Mouse (Mus musculus): ENCODE measurements around the gene Gm45140. TPM values are rescaled to one million over a fixed set of nuclear protein-coding genes. Genes with fewer than 3 reads are reported as not detected.

The Gm45140 gene
- total RNA-seq, 1 experiment = 2.6 TPM

DNA sequence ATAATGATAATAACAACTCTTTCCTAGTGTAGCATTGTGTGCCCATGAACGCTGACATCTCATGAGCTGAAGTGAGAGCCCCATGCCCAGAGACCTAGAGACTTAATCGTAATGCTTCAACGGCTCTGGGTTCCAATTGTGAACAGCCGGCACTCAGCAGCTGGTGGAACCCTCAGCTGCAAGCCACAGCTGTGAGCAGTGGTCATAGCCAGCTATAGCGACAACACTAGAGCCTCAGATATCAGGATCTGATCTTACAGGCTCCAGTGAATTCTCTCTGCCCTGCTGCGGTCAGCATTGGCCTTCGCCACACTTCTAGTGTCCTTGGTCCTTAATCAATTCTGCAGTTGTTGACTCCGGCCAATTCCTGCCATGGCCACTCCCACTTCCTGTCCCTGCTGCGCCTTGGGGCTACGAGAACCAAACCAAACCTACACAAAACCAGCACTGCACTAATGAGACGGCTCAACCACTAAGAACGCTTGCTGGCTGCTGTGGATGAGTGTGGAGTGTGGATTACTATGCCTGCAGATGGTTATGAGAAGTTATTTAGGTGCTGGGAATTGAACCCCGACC is 40.6 kb upstream of the Gm45140 start:
- Histone ChIP-seq H3K9ac (ENCODE audit: insufficient read depth, low read depth, low read length, poor library complexity, severe bottlenecking) (peak overlapping the region; percentile 36; the same call in 1 of the 2 replicates), H3K4me1 (ENCODE audit: control insufficient read depth in 2 of 2, insufficient read depth in 2 of 2, low read length in 2 of 2, poor library complexity in 1 of 2) (peaks cover 0 to 3% of the 10 kb centered on the region in 2 experiments; a peak in 2 of 4 replicates)
- DNase-seq (ENCODE audit: low read depth, low spot score) = peak; percentile 24

DNA sequence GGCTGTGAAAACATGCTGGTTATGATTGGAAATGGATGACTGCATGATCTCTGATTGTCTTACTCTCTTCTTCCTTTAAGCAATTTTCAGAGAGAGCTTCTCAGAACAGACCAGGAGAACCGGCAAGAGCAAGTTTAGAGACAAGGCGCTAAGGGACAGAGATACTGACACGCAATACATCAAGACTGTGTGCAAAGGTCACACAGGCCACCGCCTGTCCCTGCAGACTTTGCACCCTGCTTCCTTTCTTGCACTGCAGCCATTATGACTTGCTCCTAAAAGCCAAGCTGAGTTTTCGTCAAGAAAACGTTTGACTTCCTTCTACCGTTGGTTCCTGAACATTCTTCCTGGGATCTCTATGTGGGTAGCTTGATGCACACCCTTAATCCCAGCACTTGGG is 40.0 kb upstream of the Gm45140 start:
- TF ChIP-seq HCFC1 (IDR thresholded peaks at IDR 0.05; ENCODE audit: borderline replicate concordance, insufficient read depth, low read length) = no peak
- no peak for TF ChIP-seq ZNF384 (IDR thresholded peaks at IDR 0.05; ENCODE audit: low read depth, low read length)
- TF ChIP-seq ZC3H11A (IDR thresholded peaks at IDR 0.05; ENCODE audit: borderline replicate concordance, low read depth, low read length) = no peak
- no peak for TF ChIP-seq CHD2 (IDR thresholded peaks at IDR 0.05; ENCODE audit: low read depth, low read length)
- no peak for TF ChIP-seq MAFK (IDR thresholded peaks at IDR 0.05; ENCODE audit: insufficient read depth, low read depth, low read length)
- peaks cover 0 to 3% of the 10 kb centered on the region in 2 experiments; a peak in 2 of 4 replicates for H3K4me1 ChIP-seq (ENCODE audit: control insufficient read depth in 2 of 2, insufficient read depth in 2 of 2, low read length in 2 of 2, poor library complexity in 1 of 2)
- no peak overlapping the region for H3K4me3 ChIP-seq (ENCODE audit: insufficient read depth in 1 of 2, low read depth in 1 of 2, low read length in 2 of 2, poor library complexity in 1 of 2, severe bottlenecking in 1 of 2)
- no peaks in the 10 kb centered on the region for H3K36me3 ChIP-seq (ENCODE audit: control insufficient read depth, insufficient read depth, low read length, poor library complexity, severe bottlenecking)
- no peaks in the 10 kb centered on the region for H3K9me3 ChIP-seq (ENCODE audit: control insufficient read depth, insufficient read depth, low read depth, low read length)
- in situ Hi-C loops (cut with MboI; ENCODE audit: low sequenced_read_pairs in 2 of 2, unreplicated experiment in 2 of 2) = no loop called here
- no peak overlapping the region for H3K27ac ChIP-seq (ENCODE audit: insufficient read depth, low read depth, low read length, poor library complexity, severe bottlenecking)
- no peak for DNase-seq (ENCODE audit: low read depth, low spot score)
- no peak overlapping the region for H3K9ac ChIP-seq (ENCODE audit: insufficient read depth, low read depth, low read length, poor library complexity, severe bottlenecking)

More for the DNA sequence above, 40.6 kb upstream of the Gm45140 start:
- Histone ChIP-seq H3K36me3 (ENCODE audit: control insufficient read depth, insufficient read depth, low read length, poor library complexity, severe bottlenecking) (no peaks in the 10 kb centered on the region), H3K4me3 (ENCODE audit: insufficient read depth in 1 of 2, low read depth in 1 of 2, low read length in 2 of 2, poor library complexity in 1 of 2, severe bottlenecking in 1 of 2) (peak overlapping the region in 1 of 2 experiments; percentile 53; a peak in 2 of 4 replicates), H3K9me3 (ENCODE audit: control insufficient read depth, insufficient read depth, low read depth, low read length) (no peaks in the 10 kb centered on the region), H3K27ac (ENCODE audit: insufficient read depth, low read depth, low read length, poor library complexity, severe bottlenecking) (no peak overlapping the region)
- no peak for TF ChIP-seq HCFC1 (IDR thresholded peaks at IDR 0.05; ENCODE audit: borderline replicate concordance, insufficient read depth, low read length)
- no peak for TF ChIP-seq MAFK (IDR thresholded peaks at IDR 0.05; ENCODE audit: insufficient read depth, low read depth, low read length)
- no peak for TF ChIP-seq ZC3H11A (IDR thresholded peaks at IDR 0.05; ENCODE audit: borderline replicate concordance, low read depth, low read length)
- in situ Hi-C loops (cut with MboI; ENCODE audit: low sequenced_read_pairs in 2 of 2, unreplicated experiment in 2 of 2) = no loop called here

DNA sequence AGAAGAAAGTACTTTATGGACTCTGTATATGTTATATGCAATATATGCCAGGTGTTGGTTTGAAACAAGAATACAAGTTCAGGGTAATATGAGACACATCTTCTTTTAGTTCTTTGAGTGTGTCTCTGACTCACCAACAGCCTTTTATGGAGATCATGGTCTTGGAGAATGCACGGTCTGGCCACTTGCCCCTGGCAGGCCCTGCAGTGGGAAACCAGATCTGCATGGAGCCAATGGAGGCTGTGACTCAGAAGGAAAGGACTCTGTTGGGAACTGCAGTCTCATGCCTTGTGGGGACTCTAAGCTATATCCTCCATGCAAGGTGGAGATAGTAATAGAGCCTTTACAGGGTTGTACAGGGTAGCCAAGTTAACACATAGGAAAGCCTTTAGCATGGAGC is 39.5 kb upstream of the Gm45140 start:
- no peak for TF ChIP-seq MAFK (IDR thresholded peaks at IDR 0.05; ENCODE audit: insufficient read depth, low read depth, low read length)
- TF ChIP-seq HCFC1 (IDR thresholded peaks at IDR 0.05; ENCODE audit: borderline replicate concordance, insufficient read depth, low read length) = no peak
- TF ChIP-seq ZNF384 (IDR thresholded peaks at IDR 0.05; ENCODE audit: low read depth, low read length) = no peak
- no peak for TF ChIP-seq CHD2 (IDR thresholded peaks at IDR 0.05; ENCODE audit: low read depth, low read length)
- no peak for TF ChIP-seq ZC3H11A (IDR thresholded peaks at IDR 0.05; ENCODE audit: borderline replicate concordance, low read depth, low read length)
- Histone ChIP-seq H3K36me3 (ENCODE audit: control insufficient read depth, insufficient read depth, low read length, poor library complexity, severe bottlenecking) (no peaks in the 10 kb centered on the region), H3K9me3 (ENCODE audit: control insufficient read depth, insufficient read depth, low read depth, low read length) (no peaks in the 10 kb centered on the region), H3K4me1 (ENCODE audit: control insufficient read depth in 2 of 2, insufficient read depth in 2 of 2, low read length in 2 of 2, poor library complexity in 1 of 2) (peaks cover 0 to 3% of the 10 kb centered on the region in 2 experiments; a peak in 2 of 4 replicates), H3K4me3 (ENCODE audit: insufficient read depth in 1 of 2, low read depth in 1 of 2, low read length in 2 of 2, poor library complexity in 1 of 2, severe bottlenecking in 1 of 2) (no peak overlapping the region), H3K27ac (ENCODE audit: insufficient read depth, low read depth, low read length, poor library complexity, severe bottlenecking) (no peak overlapping the region), H3K9ac (ENCODE audit: insufficient read depth, low read depth, low read length, poor library complexity, severe bottlenecking) (no peak overlapping the region)
- no peak for DNase-seq (ENCODE audit: low read depth, low spot score)
- in situ Hi-C loops (cut with MboI; ENCODE audit: low sequenced_read_pairs in 2 of 2, unreplicated experiment in 2 of 2) = no loop called here

DNA sequence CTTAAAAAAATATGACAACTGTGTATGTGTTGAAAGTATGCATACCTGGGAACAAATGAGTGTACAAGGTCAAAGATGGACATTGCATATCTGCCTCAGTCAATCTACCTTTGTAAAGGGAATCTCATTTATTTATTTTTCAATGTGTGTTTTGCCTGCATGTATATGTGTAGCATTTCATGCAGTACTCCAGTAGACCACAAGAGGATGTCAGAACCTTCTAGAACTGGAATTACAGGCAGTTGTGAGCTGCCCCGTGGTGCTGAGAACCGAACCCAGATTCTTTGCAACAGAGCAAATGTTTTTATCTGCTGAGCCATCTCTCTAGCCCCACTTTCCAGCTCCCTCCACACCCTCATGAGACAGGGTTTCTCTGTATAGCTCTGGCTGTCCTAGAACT is 38.4 kb upstream of the Gm45140 start:
- Histone ChIP-seq H3K4me1 (ENCODE audit: control insufficient read depth in 2 of 2, insufficient read depth in 2 of 2, low read length in 2 of 2, poor library complexity in 1 of 2) (peaks cover 0 to 3% of the 10 kb centered on the region in 2 experiments; a peak in 2 of 4 replicates), H3K27ac (ENCODE audit: insufficient read depth, low read depth, low read length, poor library complexity, severe bottlenecking) (no peak overlapping the region), H3K9ac (ENCODE audit: insufficient read depth, low read depth, low read length, poor library complexity, severe bottlenecking) (no peak overlapping the region), H3K36me3 (ENCODE audit: control insufficient read depth, insufficient read depth, low read length, poor library complexity, severe bottlenecking) (no peaks in the 10 kb centered on the region), H3K4me3 (ENCODE audit: insufficient read depth in 1 of 2, low read depth in 1 of 2, low read length in 2 of 2, poor library complexity in 1 of 2, severe bottlenecking in 1 of 2) (no peak overlapping the region), H3K9me3 (ENCODE audit: control insufficient read depth, insufficient read depth, low read depth, low read length) (no peaks in the 10 kb centered on the region)
- no peak for DNase-seq (ENCODE audit: low read depth, low spot score)
- TF ChIP-seq MAFK (IDR thresholded peaks at IDR 0.05; ENCODE audit: insufficient read depth, low read depth, low read length) (no peak), ZNF384 (IDR thresholded peaks at IDR 0.05; ENCODE audit: low read depth, low read length) (no peak), CHD2 (IDR thresholded peaks at IDR 0.05; ENCODE audit: low read depth, low read length) (no peak), ZC3H11A (IDR thresholded peaks at IDR 0.05; ENCODE audit: borderline replicate concordance, low read depth, low read length) (no peak), HCFC1 (IDR thresholded peaks at IDR 0.05; ENCODE audit: borderline replicate concordance, insufficient read depth, low read length) (no peak)
- in situ Hi-C loops (cut with MboI; ENCODE audit: low sequenced_read_pairs in 2 of 2, unreplicated experiment in 2 of 2) = no loop called here
